Mouse (Mus musculus): ENCODE results near the gene Coa5. TPM values are rescaled to one million over a fixed set of nuclear protein-coding genes. Genes with fewer than 3 reads are reported as not detected.
A peak's percentile ranks its signal among the peaks of the same experiment; 100 is the strongest.

Gene Coa5
- polyA plus RNA-seq, 1 experiment: 30.0 TPM

- TF ChIP-seq POLR2A (IDR thresholded peaks at IDR 0.05; ENCODE audit: low read depth, low read length) (no peak), CTCF (IDR thresholded peaks at IDR 0.05; ENCODE audit: extremely low read depth, insufficient read length, insufficient replicate concordance, low read depth, low read length) (no peak)
- peak overlapping the region; percentile 92 for H3K4me3 ChIP-seq (ENCODE audit: low read depth, low read length)
- peaks cover 37% of the 10 kb centered on the region for H3K36me3 ChIP-seq (ENCODE audit: control insufficient read depth, insufficient read depth, low read length)
- under 1% methylated on average over 40 of the region's 40 CpGs for WGBS
- H3K27me3 ChIP-seq (ENCODE audit: control insufficient read depth, insufficient read depth, low read length): no peaks in the 10 kb centered on the region
- peak overlapping the region; percentile 80 for H3K27ac ChIP-seq (ENCODE audit: insufficient read depth, low read depth, low read length)
- peaks cover 12% of the 10 kb centered on the region for H3K4me1 ChIP-seq (ENCODE audit: control insufficient read depth, insufficient read depth, insufficient read length, low read length)
Observed at GRCm38 (mm10) chr1:37430297-37430840, 466 bp upstream of the Coa5 start.

GRCm38 (mm10) chr1:37428911-37429310 is 992 bp downstream of the Coa5 start:
- Histone ChIP-seq H3K27me3 (ENCODE audit: control insufficient read depth, insufficient read depth, low read length) (no peaks in the 10 kb centered on the region), H3K4me1 (ENCODE audit: control insufficient read depth, insufficient read depth, insufficient read length, low read length) (peaks cover 12% of the 10 kb centered on the region), H3K36me3 (ENCODE audit: control insufficient read depth, insufficient read depth, low read length) (peaks cover 36% of the 10 kb centered on the region), H3K4me3 (ENCODE audit: low read depth, low read length) (no peak overlapping the region; the same call in 1 of the 2 replicates), H3K27ac (ENCODE audit: insufficient read depth, low read depth, low read length) (peak overlapping the region; percentile 42; the same call in 1 of the 2 replicates)
- TF ChIP-seq CTCF (IDR thresholded peaks at IDR 0.05; ENCODE audit: extremely low read depth, insufficient read length, insufficient replicate concordance, low read depth, low read length): no peak
- no peak for TF ChIP-seq POLR2A (IDR thresholded peaks at IDR 0.05; ENCODE audit: low read depth, low read length)
- WGBS: 17% methylated on average over 2 of the region's 2 CpGs

DNA sequence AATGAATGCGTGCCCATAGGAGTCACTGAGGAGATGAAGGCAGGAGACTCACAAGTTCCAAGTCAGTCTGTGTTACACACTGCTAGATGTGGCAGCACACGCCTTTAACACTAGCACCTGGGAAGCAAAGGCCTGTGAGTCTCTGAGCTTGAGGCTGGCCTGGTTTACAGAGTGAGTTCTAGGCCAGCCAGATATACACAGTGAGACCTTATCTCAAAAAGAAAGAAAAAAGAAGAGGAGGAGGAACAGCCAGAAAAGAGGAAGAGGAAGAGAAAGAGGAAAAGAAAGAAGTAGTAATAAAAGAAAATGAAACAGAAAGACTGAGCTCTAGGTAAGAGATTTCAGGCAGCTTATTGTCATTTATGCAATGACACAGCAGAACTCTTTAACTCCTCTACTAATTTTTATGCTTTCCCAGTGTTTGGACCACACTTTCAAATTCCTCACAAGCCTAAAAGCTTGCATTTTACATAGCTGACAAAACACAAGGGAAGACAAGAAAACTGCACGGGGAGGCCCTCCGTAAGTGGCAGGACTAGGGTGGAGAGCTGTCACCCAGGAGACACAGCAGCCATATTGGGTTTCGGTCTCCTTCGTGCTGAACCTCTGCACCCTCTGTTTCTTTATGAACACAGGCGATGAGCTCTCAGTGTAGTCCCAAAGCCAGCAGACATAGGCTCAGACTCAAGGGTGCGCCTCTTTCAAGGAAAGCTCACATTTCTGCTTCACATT is 2.6 kb downstream of the Coa5 start:
- WGBS: 94% methylated on average over 8 of the region's 8 CpGs

DNA sequence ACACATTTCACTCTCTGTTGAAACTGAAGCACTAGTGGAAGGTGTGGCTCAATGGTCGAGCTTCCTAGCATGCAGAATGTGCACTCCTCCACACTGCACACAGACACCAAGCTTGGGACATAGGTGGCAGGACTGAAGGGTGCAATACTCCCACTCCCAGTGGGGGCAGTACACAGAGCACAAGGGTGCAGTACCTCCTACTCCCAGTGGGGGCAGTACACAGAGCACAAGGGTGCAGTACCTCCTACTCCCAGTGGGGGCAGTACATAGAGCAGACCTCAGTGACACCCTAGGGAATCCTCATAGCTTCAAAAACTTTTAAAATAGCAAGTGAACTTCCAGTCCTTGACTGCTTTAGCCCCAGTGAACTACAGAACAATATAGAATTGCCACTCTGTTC is 10.5 kb downstream of the Coa5 start:
- Histone ChIP-seq H3K27me3 (ENCODE audit: control insufficient read depth, insufficient read depth, low read length) (no peaks in the 10 kb centered on the region), H3K4me3 (ENCODE audit: low read depth, low read length) (no peak overlapping the region), H3K4me1 (ENCODE audit: control insufficient read depth, insufficient read depth, insufficient read length, low read length) (no peaks in the 10 kb centered on the region; the same call in 1 of the 2 replicates), H3K27ac (ENCODE audit: insufficient read depth, low read depth, low read length) (no peak overlapping the region), H3K36me3 (ENCODE audit: control insufficient read depth, insufficient read depth, low read length) (peaks cover 26% of the 10 kb centered on the region)
- WGBS: 91% methylated on average over 1 of the region's 1 CpGs
- TF ChIP-seq CTCF (IDR thresholded peaks at IDR 0.05; ENCODE audit: extremely low read depth, insufficient read length, insufficient replicate concordance, low read depth, low read length) (peak; percentile 99; the same call in 1 of the 2 replicates), POLR2A (IDR thresholded peaks at IDR 0.05; ENCODE audit: low read depth, low read length) (no peak)

More for the DNA sequence above, 2.6 kb downstream of the Coa5 start:
- H3K27me3 ChIP-seq (ENCODE audit: control insufficient read depth, insufficient read depth, low read length): no peaks in the 10 kb centered on the region
- H3K27ac ChIP-seq (ENCODE audit: insufficient read depth, low read depth, low read length): no peak overlapping the region
- no peak for TF ChIP-seq CTCF (IDR thresholded peaks at IDR 0.05; ENCODE audit: extremely low read depth, insufficient read length, insufficient replicate concordance, low read depth, low read length)
- no peak for TF ChIP-seq POLR2A (IDR thresholded peaks at IDR 0.05; ENCODE audit: low read depth, low read length)
- H3K36me3 ChIP-seq (ENCODE audit: control insufficient read depth, insufficient read depth, low read length): peaks cover 24% of the 10 kb centered on the region
- peaks cover 12% of the 10 kb centered on the region for H3K4me1 ChIP-seq (ENCODE audit: control insufficient read depth, insufficient read depth, insufficient read length, low read length)
- no peak overlapping the region for H3K4me3 ChIP-seq (ENCODE audit: low read depth, low read length)

DNA sequence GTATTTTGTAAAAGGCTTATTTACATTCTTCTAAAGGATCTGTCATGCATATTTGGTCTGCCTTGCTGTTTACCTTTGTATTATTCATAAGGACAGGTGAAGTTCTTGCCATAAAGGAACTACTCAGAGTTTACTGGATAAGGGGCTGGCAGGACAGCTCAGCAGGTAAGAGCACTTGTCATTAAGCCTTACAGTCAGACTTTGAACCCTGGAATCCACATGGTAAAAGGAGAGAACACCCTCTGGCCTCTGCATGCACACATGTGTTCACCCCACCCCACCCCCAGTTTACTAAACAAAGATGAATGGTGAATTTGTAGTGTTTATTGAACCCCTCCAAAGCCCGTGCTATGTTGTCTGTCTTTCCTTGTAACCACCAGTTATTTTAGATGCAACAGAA is 14.5 kb downstream of the Coa5 start:
- Histone ChIP-seq H3K27ac (ENCODE audit: insufficient read depth, low read depth, low read length) (no peak overlapping the region), H3K27me3 (ENCODE audit: control insufficient read depth, insufficient read depth, low read length) (no peaks in the 10 kb centered on the region), H3K4me3 (ENCODE audit: low read depth, low read length) (no peak overlapping the region), H3K36me3 (ENCODE audit: control insufficient read depth, insufficient read depth, low read length) (peaks cover 29% of the 10 kb centered on the region), H3K4me1 (ENCODE audit: control insufficient read depth, insufficient read depth, insufficient read length, low read length) (no peaks in the 10 kb centered on the region; the same call in 1 of the 2 replicates)
- no peak for TF ChIP-seq CTCF (IDR thresholded peaks at IDR 0.05; ENCODE audit: extremely low read depth, insufficient read length, insufficient replicate concordance, low read depth, low read length)
- TF ChIP-seq POLR2A (IDR thresholded peaks at IDR 0.05; ENCODE audit: low read depth, low read length): no peak
- WGBS: 67% methylated on average over 1 of the region's 1 CpGs

DNA sequence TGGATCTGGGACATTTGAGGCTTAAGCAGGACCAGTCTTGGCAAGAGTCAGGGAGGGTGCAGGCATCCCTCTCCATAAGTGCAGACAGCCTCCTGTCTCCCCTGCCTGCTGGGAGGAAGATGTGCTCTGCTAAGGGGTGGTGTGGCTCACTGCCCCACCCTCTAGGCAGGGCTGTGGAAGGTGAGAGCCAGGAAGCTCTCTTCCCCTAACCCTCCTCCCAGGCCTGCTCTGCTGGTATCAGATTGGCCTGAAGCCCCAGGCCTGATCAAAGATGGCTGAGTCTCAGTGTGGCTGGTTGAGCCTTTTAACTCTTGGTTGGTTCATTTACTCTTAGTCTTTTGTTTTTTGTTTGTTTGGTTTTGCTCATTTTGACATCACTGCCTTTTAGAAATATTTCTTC is 20.3 kb downstream of the Coa5 start:
- Histone ChIP-seq H3K4me3 (ENCODE audit: low read depth, low read length) (no peak overlapping the region), H3K27ac (ENCODE audit: insufficient read depth, low read depth, low read length) (no peak overlapping the region), H3K27me3 (ENCODE audit: control insufficient read depth, insufficient read depth, low read length) (no peaks in the 10 kb centered on the region), H3K36me3 (ENCODE audit: control insufficient read depth, insufficient read depth, low read length) (peaks cover 30% of the 10 kb centered on the region), H3K4me1 (ENCODE audit: control insufficient read depth, insufficient read depth, insufficient read length, low read length) (peaks cover 5% of the 10 kb centered on the region; the same call in 1 of the 2 replicates)
- no peak for TF ChIP-seq CTCF (IDR thresholded peaks at IDR 0.05; ENCODE audit: extremely low read depth, insufficient read length, insufficient replicate concordance, low read depth, low read length)
- TF ChIP-seq POLR2A (IDR thresholded peaks at IDR 0.05; ENCODE audit: low read depth, low read length): no peak

GRCm38 (mm10) chr1:37408678-37409077 is 21.2 kb downstream of the Coa5 start:
- 87% methylated on average over 3 of the region's 3 CpGs for WGBS
- H3K36me3 ChIP-seq (ENCODE audit: control insufficient read depth, insufficient read depth, low read length): peaks cover 32% of the 10 kb centered on the region

More at GRCm38 (mm10) chr1:37408678-37409077, 21.2 kb downstream of the Coa5 start:
- peaks cover 5% of the 10 kb centered on the region; the same call in 1 of the 2 replicates for H3K4me1 ChIP-seq (ENCODE audit: control insufficient read depth, insufficient read depth, insufficient read length, low read length)
- TF ChIP-seq CTCF (IDR thresholded peaks at IDR 0.05; ENCODE audit: extremely low read depth, insufficient read length, insufficient replicate concordance, low read depth, low read length) (no peak), POLR2A (IDR thresholded peaks at IDR 0.05; ENCODE audit: low read depth, low read length) (no peak)
- no peak overlapping the region for H3K27ac ChIP-seq (ENCODE audit: insufficient read depth, low read depth, low read length)
- H3K27me3 ChIP-seq (ENCODE audit: control insufficient read depth, insufficient read depth, low read length): no peaks in the 10 kb centered on the region
- no peak overlapping the region for H3K4me3 ChIP-seq (ENCODE audit: low read depth, low read length)

All from small intestine, adult 2 months (tissue).